Mouse (Mus musculus) limb, embryonic 14.5 days (tissue): ENCODE results near the gene Mrgprg. TPM values are rescaled to one million over a fixed set of nuclear protein-coding genes. Genes with fewer than 3 reads are reported as not detected.

Experiments
- ATAC-seq: fragments of 200-750 bp; cut with Nextera tagmentation; 2 replicates; pipeline ENCODE4 v1.8.0; 2017; ENCODE audit warnings: low read depth, moderate number of reproducible peaks, moderate TSS enrichment; ENCODE audit not compliant: low FRiP score
- DNase-seq: peaks from one replicate; pipeline ENCODE4 v3.0.0-alpha.2; 2015; ENCODE audit warnings: low spot score
- H3K27ac ChIP-seq: fragments of 300-500 bp; sonication (generic); replicated peaks from 2 replicates; pipeline ENCODE4 v1.5.1; 2014; ENCODE audit warnings: low read depth, mild to moderate bottlenecking, low read length, moderate library complexity, mixed read lengths
- H3K27me3 ChIP-seq: fragments of 300-500 bp; sonication (generic); 2 replicates; pipeline ENCODE4 v1.6.1; 2014; ENCODE audit warnings: low read length, mixed read lengths; ENCODE audit not compliant: control insufficient read depth, insufficient read depth
- H3K36me3 ChIP-seq: fragments of 300-500 bp; sonication (generic); 2 replicates; pipeline ENCODE4 v1.6.1; 2014; ENCODE audit warnings: mild to moderate bottlenecking, low read length, moderate library complexity, mixed read lengths; ENCODE audit not compliant: control insufficient read depth, insufficient read depth
- H3K4me1 ChIP-seq: fragments of 300-500 bp; sonication (generic); 2 replicates; pipeline ENCODE4 v1.6.1; 2014; ENCODE audit warnings: antibody characterized with exemption, low read length, mixed read lengths; ENCODE audit not compliant: control insufficient read depth, insufficient read depth
- H3K4me2 ChIP-seq: fragments of 300-500 bp; sonication (generic); replicated peaks from 2 replicates; pipeline ENCODE4 v1.6.1; 2014; ENCODE audit warnings: low read depth, mild to moderate bottlenecking, low read length, moderate library complexity; ENCODE audit not compliant: severe bottlenecking
- H3K4me3 ChIP-seq: fragments of 300-500 bp; sonication (generic); replicated peaks from 2 replicates; pipeline ENCODE4 v1.5.1; 2014; ENCODE audit warnings: low read length
- H3K9ac ChIP-seq: fragments of 300-500 bp; sonication (generic); 2 replicates; pipeline ENCODE4 v1.6.1; 2014; ENCODE audit warnings: mild to moderate bottlenecking, low read depth, low read length, moderate library complexity; ENCODE audit not compliant: severe bottlenecking
- H3K9me3 ChIP-seq: fragments of 300-500 bp; sonication (generic); 2 replicates; pipeline ENCODE4 v1.6.1; 2016; ENCODE audit warnings: low read length; ENCODE audit not compliant: control insufficient read depth
- POLR2A ChIP-seq: fragments of 200-500 bp; IDR thresholded peaks from 2 replicates; pipeline ENCODE4 v1.8.0; 2012; ENCODE audit warnings: inconsistent platforms, mild to moderate bottlenecking, moderate library complexity, borderline replicate concordance; ENCODE audit not compliant: insufficient read depth, insufficient read length; ENCODE audit errors: extremely low read depth
- WGBS: fragments of 180-500 bp; shearing (Covaris S2); extraction: QIAGEN DNeasy Blood & Tissue Kit; methylation state at CpG from one replicate; pipeline ENCODE4 v1.1.7; 2014; 5-methylcytosine and 5-hydroxymethylcytosine counted together
- polyA plus RNA-seq, 2 experiments: library from polyadenylated mRNA; depleted of rRNA in 1 of 2; stranded (reverse) in 1 of 2; unstranded in 1 of 2; fragments of >200 nt; fragmentation: Nextera tagmentation in 1 of 2; extraction: Ambion mirVana in 1 of 2; gene quantifications; 2 replicates each; pipeline versions ENCODE4 v1.2.1 to v1.2.3; 2012 to 2014

Mrgprg gene
- polyA plus RNA-seq, 2 experiments: not detected

GRCm38 (mm10) chr7:143793121-143793520 lies 26.3 kb upstream of the Mrgprg start:
- Histone ChIP-seq H3K27me3 (no peaks in the 10 kb centered on the region), H3K36me3 (peaks cover 23% of the 10 kb centered on the region), H3K9me3 (no peaks in the 10 kb centered on the region), H3K9ac (no peak overlapping the region), H3K27ac (no peak overlapping the region), H3K4me1 (no peaks in the 10 kb centered on the region), H3K4me3 (no peak overlapping the region), H3K4me2 (no peak overlapping the region)
- DNase-seq (no peak), ATAC-seq (no peak)
- 57% methylated on average over 4 of the region's 4 CpGs for WGBS
- TF ChIP-seq POLR2A: no peak

DNA sequence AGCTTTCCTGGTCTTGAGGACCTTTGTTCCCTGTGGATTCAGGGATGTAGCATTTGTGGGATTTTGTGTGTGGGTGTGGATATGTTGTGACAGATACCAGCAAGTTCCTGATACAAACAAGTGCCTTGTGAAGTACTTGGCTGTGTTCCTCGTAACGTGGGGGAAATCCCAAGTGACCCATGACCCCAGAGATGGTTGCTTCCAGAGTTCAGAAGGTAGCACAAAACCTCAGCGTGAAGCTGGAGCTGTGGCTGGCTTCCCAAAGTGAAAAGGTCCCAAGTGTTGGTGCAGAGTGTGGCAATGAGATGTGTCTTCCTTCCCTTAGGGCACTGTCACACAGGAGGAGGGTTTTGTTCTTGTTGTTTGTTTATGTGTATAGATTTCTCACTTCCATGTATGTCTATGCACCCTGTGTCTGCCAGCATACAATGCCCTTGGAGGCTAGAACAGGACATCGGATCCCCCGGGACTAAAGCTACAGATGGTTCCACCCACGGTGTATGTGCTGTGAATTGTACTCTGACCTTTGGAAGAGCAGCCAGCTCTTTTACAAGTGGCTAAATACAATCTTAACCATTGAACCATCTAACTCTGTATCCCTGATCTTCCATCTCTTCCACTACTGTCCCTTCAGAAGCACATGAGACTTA lies 25.7 kb upstream of the Mrgprg start:
- no peak for ATAC-seq
- H3K4me2 ChIP-seq: no peak overlapping the region
- no peak overlapping the region for H3K9ac ChIP-seq
- no peak overlapping the region for H3K4me3 ChIP-seq
- 77% methylated on average over 6 of the region's 6 CpGs for WGBS
- H3K36me3 ChIP-seq: peaks cover 17% of the 10 kb centered on the region
- DNase-seq: no peak
- no peak overlapping the region for H3K27ac ChIP-seq
- no peak for TF ChIP-seq POLR2A
- no peaks in the 10 kb centered on the region for H3K27me3 ChIP-seq
- no peaks in the 10 kb centered on the region for H3K9me3 ChIP-seq
- H3K4me1 ChIP-seq: no peaks in the 10 kb centered on the region

DNA sequence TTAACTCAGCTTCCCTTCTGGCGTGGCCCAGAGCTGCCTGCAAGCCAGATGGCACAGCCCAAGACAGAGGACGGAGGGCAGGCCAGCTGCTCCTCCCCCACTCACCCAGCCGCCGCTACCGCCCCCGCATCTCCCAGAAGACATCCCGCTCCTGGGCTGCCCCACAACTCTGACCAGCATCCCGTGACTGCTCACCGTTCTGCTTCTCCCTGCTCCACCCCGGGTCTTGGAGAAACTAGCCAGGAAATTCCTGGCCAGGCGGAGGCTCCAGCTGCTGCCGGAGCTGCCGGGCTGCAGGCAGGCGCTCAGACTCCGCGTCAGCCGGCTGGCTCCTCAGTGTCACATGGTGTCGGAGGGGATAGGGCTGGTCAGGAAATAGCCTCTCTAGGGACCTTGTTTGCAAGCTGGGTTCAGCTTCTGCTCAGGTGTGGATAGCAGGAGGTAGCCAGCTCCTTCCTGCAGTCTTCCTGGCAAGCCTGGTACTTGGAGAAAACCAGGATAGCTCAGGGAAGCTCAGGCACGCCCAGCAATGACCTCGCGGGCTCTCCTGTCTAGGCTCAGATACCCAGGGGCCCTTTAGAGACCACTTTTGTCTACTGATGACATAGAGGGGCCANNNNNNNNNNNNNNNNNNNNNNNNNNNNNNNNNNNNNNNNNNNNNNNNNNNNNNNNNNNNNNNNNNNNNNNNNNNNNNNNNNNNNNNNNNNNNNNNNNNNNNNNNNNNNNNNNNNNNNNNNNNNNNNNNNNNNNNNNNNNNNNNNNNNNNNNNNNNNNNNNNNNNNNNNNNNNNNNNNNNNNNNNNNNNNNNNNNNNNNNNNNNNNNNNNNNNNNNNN lies 17.4 kb upstream of the Mrgprg start, which contains the start of gene Mrgpre:
Mrgpre (minus strand) TSS at position 505 of the 834 bp plus-strand sequence.
- ATAC-seq (peak; percentile 91), DNase-seq (peak; percentile 70)
- 4% methylated on average over 20 of the region's 21 CpGs for WGBS
- H3K4me3 ChIP-seq: peak within 1 kb of the TSS; percentile 38
- H3K27me3 ChIP-seq: no peaks in the 10 kb centered on the region
- peaks cover 12% of the 10 kb centered on the region for H3K4me1 ChIP-seq
- H3K27ac ChIP-seq: peak within 1 kb of the TSS; percentile 58
- H3K9ac ChIP-seq: peak within 1 kb of the TSS; percentile 49
- peak within 1 kb of the TSS; percentile 56 for H3K4me2 ChIP-seq
- no peak for TF ChIP-seq POLR2A
- no peaks in the 10 kb centered on the region for H3K36me3 ChIP-seq
- H3K9me3 ChIP-seq: no peaks in the 10 kb centered on the region

DNA sequence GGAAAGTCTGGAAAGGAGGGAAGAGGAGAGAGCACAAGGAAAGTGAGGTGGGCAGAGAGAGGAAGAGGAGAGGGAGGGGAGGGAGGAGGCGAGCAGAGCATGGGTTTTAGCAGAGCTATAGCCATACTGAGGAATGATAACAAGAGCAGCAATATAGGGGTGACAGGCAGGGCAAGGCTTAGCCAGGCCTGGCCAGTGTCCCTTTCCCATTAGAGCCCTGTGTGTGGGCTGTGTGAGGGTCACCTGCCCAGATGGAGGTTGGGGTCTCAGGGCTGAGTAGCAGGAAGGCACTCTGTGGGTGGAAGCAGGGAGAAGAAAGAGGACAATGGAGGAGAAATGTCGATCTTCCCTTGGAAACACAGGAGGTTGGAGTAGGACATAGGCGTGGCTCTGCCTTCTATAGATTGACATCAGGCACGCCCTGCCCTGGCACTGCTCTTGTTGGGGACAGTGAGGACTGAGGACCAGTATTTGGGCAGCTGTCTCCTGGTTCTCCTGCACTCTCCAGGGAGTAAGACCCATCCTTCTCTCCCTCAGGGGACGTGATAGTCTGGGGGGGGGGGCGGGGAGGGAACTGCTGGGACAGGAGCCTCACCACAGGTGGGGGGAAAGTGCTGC lies 16.7 kb upstream of the Mrgprg start:
- WGBS: 16% methylated on average over 6 of the region's 6 CpGs
- H3K9me3 ChIP-seq: no peaks in the 10 kb centered on the region

GRCm38 (mm10) chr7:143777375-143777774 lies 10.6 kb upstream of the Mrgprg start:
- TF ChIP-seq POLR2A: no peak
- H3K4me1 ChIP-seq: no peaks in the 10 kb centered on the region
- H3K36me3 ChIP-seq: no peaks in the 10 kb centered on the region
- no peak for ATAC-seq
- H3K27me3 ChIP-seq: no peaks in the 10 kb centered on the region
- no peak for DNase-seq
- 66% methylated on average over 2 of the region's 2 CpGs for WGBS
- H3K9ac ChIP-seq: no peak overlapping the region
- H3K4me3 ChIP-seq: no peak overlapping the region
- no peak overlapping the region for H3K27ac ChIP-seq
- no peaks in the 10 kb centered on the region for H3K9me3 ChIP-seq
- no peak overlapping the region for H3K4me2 ChIP-seq

More for the DNA sequence above, 16.7 kb upstream of the Mrgprg start:
- Histone ChIP-seq H3K4me1 (peaks cover 12% of the 10 kb centered on the region), H3K9ac (peak overlapping the region; percentile 49), H3K27me3 (no peaks in the 10 kb centered on the region), H3K36me3 (no peaks in the 10 kb centered on the region), H3K27ac (peak overlapping the region; percentile 58), H3K4me2 (peak overlapping the region; percentile 56), H3K4me3 (peak overlapping the region; percentile 38)
- ATAC-seq (peak; percentile 5; the same call in 1 of the 2 replicates), DNase-seq (no peak)
- TF ChIP-seq POLR2A: no peak
